Mouse (Mus musculus): ENCODE data around the gene Dcbld2. TPM values are rescaled to one million over a fixed set of nuclear protein-coding genes. Genes with fewer than 3 reads are reported as not detected.

Gene Dcbld2
- 1 to 10 TPM in 1 of 2 experiments, under 1 TPM in 1; 0.75 to 1.5 TPM for total RNA-seq (2023)

GRCm38 (mm10) chr16:58408062-58408486 lies at the start of gene Dcbld2:
TSS of gene Dcbld2 (plus strand) at chr16:58408443.

Other genes with a start within 250 kb of the Dcbld2 start
- 10 to 100 TPM; 66.5 to 87.5 TPM for gene St3gal6, start 115.8 kb downstream of the Dcbld2 start, total RNA-seq (2023)
- gene Gm813, start 208.5 kb downstream of the Dcbld2 start, total RNA-seq (2023) = not detected
- gene E330017A01Rik, start 230.3 kb downstream of the Dcbld2 start, total RNA-seq (2023) = not detected